Mouse (Mus musculus) myocyte (in vitro differentiated cells): ENCODE results near the gene Gnb3. TPM values are rescaled to one million over a fixed set of nuclear protein-coding genes. Genes with fewer than 3 reads are reported as not detected.

Experiments used
- H3K27me3 ChIP-seq: one replicate; pipeline ENCODE4 v1.6.1; 2011; ENCODE audit not compliant: control insufficient read depth, insufficient read depth, insufficient read length
- H3K36me3 ChIP-seq: one replicate; pipeline ENCODE4 v1.6.1; 2011; ENCODE audit not compliant: control insufficient read depth, insufficient read depth
- H3K4me2 ChIP-seq: one replicate; pipeline ENCODE4 v1.6.1; 2011; ENCODE audit warnings: low read depth, control low read depth
- H3K4me3 ChIP-seq: one replicate; pipeline ENCODE4 v1.5.1; 2011; ENCODE audit warnings: mild to moderate bottlenecking, control low read depth, moderate library complexity
- H3K79me2 ChIP-seq: one replicate; pipeline ENCODE4 v1.6.1; 2011; ENCODE audit not compliant: control insufficient read depth, insufficient read depth
- H3ac ChIP-seq: one replicate; pipeline ENCODE4 v1.6.1; 2011; ENCODE audit not compliant: control insufficient read depth, insufficient read length
- CEBPB ChIP-seq: IDR thresholded peaks from 2 replicates; pipeline ENCODE4 v1.6.1; 2011; ENCODE audit warnings: mild to moderate bottlenecking, moderate library complexity; ENCODE audit not compliant: poor library complexity, insufficient read depth, severe bottlenecking
- E2F4 ChIP-seq: IDR thresholded peaks from one replicate; pipeline ENCODE4 v1.6.1; 2011; ENCODE audit warnings: mild to moderate bottlenecking, control low read depth, moderate library complexity; ENCODE audit not compliant: insufficient read depth
- MAX ChIP-seq: IDR thresholded peaks from one replicate; pipeline ENCODE4 v1.6.1; 2011; ENCODE audit warnings: low read depth, mild to moderate bottlenecking, control low read depth
- MYOD1 ChIP-seq, 3 experiments: IDR thresholded peaks; one replicate each; pipeline ENCODE4 v1.6.1; 2011; ENCODE audit warnings: control low read depth in 2 of 3, low read depth in 2 of 3, mild to moderate bottlenecking in 2 of 3, moderate library complexity in 1 of 3; ENCODE audit not compliant: insufficient read length in 2 of 3, control insufficient read depth in 1 of 3
- MYOG ChIP-seq, 3 experiments: IDR thresholded peaks; one replicate each; pipeline ENCODE4 v1.6.1; 2011; ENCODE audit warnings: control low read depth in 2 of 3, low read depth in 2 of 3, mild to moderate bottlenecking in 2 of 3; ENCODE audit not compliant: insufficient read length in 2 of 3, control insufficient read depth in 1 of 3, insufficient read depth in 1 of 3
- POLR2A ChIP-seq: IDR thresholded peaks from one replicate; pipeline ENCODE4 v1.6.1; 2011; ENCODE audit warnings: low read depth, mild to moderate bottlenecking, control low read depth, moderate library complexity; ENCODE audit not compliant: insufficient read length
- POLR2AphosphoS2 ChIP-seq: IDR thresholded peaks from one replicate; pipeline ENCODE4 v1.6.1; 2011; ENCODE audit warnings: low read depth, control low read depth; ENCODE audit not compliant: insufficient read length
- REST ChIP-seq: IDR thresholded peaks from one replicate; pipeline ENCODE4 v1.6.1; 2011; ENCODE audit warnings: mild to moderate bottlenecking, control low read depth, moderate library complexity; ENCODE audit not compliant: insufficient read depth, insufficient read length
- SRF ChIP-seq: IDR thresholded peaks from one replicate; pipeline ENCODE4 v1.6.1; 2011; ENCODE audit warnings: low read depth; ENCODE audit not compliant: control insufficient read depth, insufficient read length
- TCF12 ChIP-seq: IDR thresholded peaks from one replicate; pipeline ENCODE4 v1.6.1; 2011; ENCODE audit warnings: mild to moderate bottlenecking, control low read depth; ENCODE audit not compliant: poor library complexity, insufficient read depth, severe bottlenecking
- TCF3 ChIP-seq: IDR thresholded peaks from one replicate; pipeline ENCODE4 v1.6.1; 2011; ENCODE audit warnings: low read depth, control low read depth; ENCODE audit not compliant: insufficient read length
- USF1 ChIP-seq: IDR thresholded peaks from one replicate; pipeline ENCODE4 v1.6.1; 2011; ENCODE audit warnings: low read depth, mild to moderate bottlenecking, control low read depth, moderate library complexity
- polyA plus RNA-seq: library from polyadenylated mRNA; unstranded; fragments of >200 nt; fragmentation: generic; extraction: Trizol; gene quantifications from one replicate; pipeline ENCODE4 v1.2.1, GENCODE M21; 2012; ENCODE audit warnings: missing spikeins

Gene Gnb3
- polyA plus RNA-seq, 1 experiment = 0.11 TPM

GRCm38 (mm10) chr6:124814858-124815774, 25.0 kb downstream of the Gnb3 start:
- H3K27me3 ChIP-seq = no peaks in the 10 kb centered on the region
- H3ac ChIP-seq = no peak overlapping the region
- no peak overlapping the region for H3K4me3 ChIP-seq
- peaks cover 15% of the 10 kb centered on the region for H3K36me3 ChIP-seq
- H3K4me2 ChIP-seq = no peak overlapping the region
- TF ChIP-seq MYOG (IDR thresholded peaks at IDR 0.05; ENCODE audit: control insufficient read depth in 1 of 3, insufficient read depth in 1 of 3, insufficient read length in 2 of 3, low read depth in 2 of 3) (no peak), POLR2AphosphoS2 (no peak), TCF12 (no peak), REST (no peak), SRF (no peak), POLR2A (no peak), TCF3 (no peak), MAX (no peak), CEBPB (no peak), MYOD1 (IDR thresholded peaks at IDR 0.05; ENCODE audit: control insufficient read depth in 1 of 3, insufficient read length in 2 of 3, low read depth in 2 of 3) (no peak), E2F4 (no peak)
- peaks cover 24% of the 10 kb centered on the region for H3K79me2 ChIP-seq

- TF ChIP-seq POLR2A (no peak), REST (no peak), USF1 (no peak), POLR2AphosphoS2 (no peak), MAX (no peak), TCF12 (no peak), TCF3 (no peak), MYOG (IDR thresholded peaks at IDR 0.05; ENCODE audit: control insufficient read depth in 1 of 3, insufficient read depth in 1 of 3, insufficient read length in 2 of 3, low read depth in 2 of 3) (no peak), SRF (no peak), E2F4 (no peak), CEBPB (no peak), MYOD1 (IDR thresholded peaks at IDR 0.05; ENCODE audit: control insufficient read depth in 1 of 3, insufficient read length in 2 of 3, low read depth in 2 of 3) (no peak)
- H3K79me2 ChIP-seq = peaks cover 29% of the 10 kb centered on the region
- H3K4me3 ChIP-seq = peak overlapping the region; percentile 97
- H3K36me3 ChIP-seq = peaks cover 15% of the 10 kb centered on the region
- H3K27me3 ChIP-seq = no peaks in the 10 kb centered on the region
- H3ac ChIP-seq = no peak overlapping the region
- H3K4me2 ChIP-seq = peak overlapping the region; percentile 81
These were observed 25.6 kb downstream of the Gnb3 start for GRCm38 (mm10) chr6:124814448-124814847.

DNA sequence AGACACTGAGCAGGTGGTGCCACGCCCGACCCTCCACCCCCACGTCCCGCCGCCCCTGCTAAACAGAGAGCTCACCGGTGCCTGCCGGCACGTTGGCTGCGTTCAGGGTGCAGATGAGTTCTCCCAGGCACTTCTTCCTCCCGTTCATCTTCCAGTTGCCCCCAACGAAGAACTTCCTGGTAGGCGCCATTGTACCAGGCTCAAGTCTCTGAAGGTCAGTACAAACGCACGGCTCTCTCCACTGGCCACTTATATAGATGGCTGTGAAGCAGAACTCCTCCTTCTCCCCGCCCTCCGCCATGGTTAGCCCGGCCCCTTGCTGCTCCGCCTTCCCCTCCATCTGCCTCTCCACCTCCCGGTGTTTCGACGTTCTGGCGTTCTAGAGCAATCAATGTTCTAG, 26.1 kb downstream of the Gnb3 start, which contains the start of gene Tpi1:
Gene Tpi1 (minus strand): TSS at position 364 of the 400 bp plus-strand sequence.
- peak within 1 kb of the TSS; percentile 30 for H3ac ChIP-seq
- H3K79me2 ChIP-seq = peaks cover 29% of the 10 kb centered on the region
- H3K4me3 ChIP-seq = peak within 1 kb of the TSS; percentile 97
- H3K4me2 ChIP-seq = peak within 1 kb of the TSS; percentile 83
- peak; percentile 96 for TF ChIP-seq POLR2AphosphoS2
- no peak for TF ChIP-seq CEBPB
- TF ChIP-seq SRF = no peak
- peak; percentile 98 for TF ChIP-seq POLR2A
- no peak for TF ChIP-seq MAX
- peak in 1 of 3 experiments; percentile 45 for TF ChIP-seq MYOD1 (IDR thresholded peaks at IDR 0.05; ENCODE audit: control insufficient read depth in 1 of 3, insufficient read length in 2 of 3, low read depth in 2 of 3)
- no peaks in the 10 kb centered on the region for H3K27me3 ChIP-seq
- H3K36me3 ChIP-seq = peaks cover 15% of the 10 kb centered on the region

DNA sequence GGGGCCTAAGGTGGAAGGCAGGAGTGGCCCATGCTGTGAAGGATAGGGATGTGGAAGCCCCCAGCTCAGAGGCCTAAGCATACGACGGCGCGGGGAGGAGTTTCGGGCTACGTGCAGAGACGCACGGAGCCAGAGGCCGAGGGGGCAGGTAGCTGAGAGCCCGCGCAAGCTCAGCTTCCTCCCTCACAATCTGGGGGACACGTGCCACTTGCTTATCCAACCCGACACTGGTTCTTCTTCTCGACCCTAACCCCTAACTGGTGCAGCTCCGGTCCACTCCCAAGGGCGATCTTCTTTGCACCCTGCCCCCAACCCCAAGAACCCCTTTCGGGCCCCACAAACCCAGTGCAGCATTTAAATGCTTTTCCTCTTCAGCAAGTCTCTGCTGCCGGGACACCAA, 26.6 kb downstream of the Gnb3 start:
- no peaks in the 10 kb centered on the region for H3K27me3 ChIP-seq
- peak overlapping the region; percentile 97 for H3K4me3 ChIP-seq
- H3K79me2 ChIP-seq = peaks cover 29% of the 10 kb centered on the region
- peak overlapping the region; percentile 30 for H3ac ChIP-seq
- H3K36me3 ChIP-seq = peaks cover 13% of the 10 kb centered on the region
- peak; percentile 40 for TF ChIP-seq POLR2AphosphoS2
- TF ChIP-seq TCF12 = no peak
- peak overlapping the region; percentile 83 for H3K4me2 ChIP-seq

DNA sequence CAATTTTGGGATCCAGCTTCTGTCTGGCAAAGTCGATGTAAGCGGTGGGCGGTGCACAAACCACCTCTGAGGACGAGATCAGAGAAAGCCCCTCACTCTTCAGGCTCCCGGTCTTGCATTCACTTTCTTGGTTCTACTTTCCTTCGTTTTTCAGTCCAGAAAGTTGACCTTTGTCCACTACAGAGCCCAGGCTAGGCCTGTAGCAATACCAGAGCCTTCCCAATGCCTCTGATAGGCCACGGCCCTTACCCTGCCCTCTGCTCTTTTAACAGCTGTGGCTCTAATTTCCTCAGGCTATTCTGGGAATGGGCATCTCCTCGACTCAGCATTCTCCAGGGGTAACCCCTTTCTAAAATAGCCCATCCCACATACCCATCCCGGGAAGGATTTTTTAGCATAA, 27.2 kb downstream of the Gnb3 start:
- TF ChIP-seq SRF = no peak
- TF ChIP-seq POLR2A = no peak
- TF ChIP-seq TCF3 = no peak
- TF ChIP-seq REST = no peak
- TF ChIP-seq E2F4 = no peak
- TF ChIP-seq CEBPB = no peak
- TF ChIP-seq MYOG (IDR thresholded peaks at IDR 0.05; ENCODE audit: control insufficient read depth in 1 of 3, insufficient read depth in 1 of 3, insufficient read length in 2 of 3, low read depth in 2 of 3) = peak in 2 of 3 experiments; percentile 77 to 78
- no peak for TF ChIP-seq USF1
- TF ChIP-seq MYOD1 (IDR thresholded peaks at IDR 0.05; ENCODE audit: control insufficient read depth in 1 of 3, insufficient read length in 2 of 3, low read depth in 2 of 3) = peak in 2 of 3 experiments; percentile 43 to 62
- peak; percentile 53 for TF ChIP-seq POLR2AphosphoS2
- no peak for TF ChIP-seq MAX
- TF ChIP-seq TCF12 = no peak
- Histone ChIP-seq H3ac (peak overlapping the region; percentile 30), H3K36me3 (peaks cover 9% of the 10 kb centered on the region), H3K79me2 (peaks cover 29% of the 10 kb centered on the region), H3K4me2 (peak overlapping the region; percentile 83), H3K27me3 (no peaks in the 10 kb centered on the region), H3K4me3 (peak overlapping the region; percentile 97)
